28 mouse cellular contexts compared by ENCODE assay signal in the genomic region with DNA sequence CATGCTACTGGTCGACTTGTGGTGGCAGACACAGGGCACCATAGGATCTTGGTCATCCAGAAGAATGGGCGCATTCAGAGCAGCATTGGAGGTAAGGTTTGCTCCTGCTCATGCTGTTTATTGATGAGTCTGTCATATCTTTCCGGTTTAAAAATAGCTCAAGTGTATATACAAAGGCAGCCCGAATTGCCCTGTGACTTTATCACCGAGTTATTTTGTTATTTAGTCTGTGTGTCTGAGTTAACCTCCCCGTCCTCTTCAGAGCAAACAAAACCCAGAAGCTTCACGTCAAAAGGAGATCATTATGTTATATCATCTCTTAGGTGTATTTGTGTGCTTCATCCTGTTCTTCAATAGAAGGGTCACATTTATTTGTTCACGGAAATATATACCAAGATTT.
"Had no signal": no experiment of that assay in that cellular context is flagged by ENCODE, and none has a peak within 500 bp of the region (broad histone marks: within the 10 kb centered on the region; RNA-seq: fewer than 3 reads in every experiment).

No protein-coding gene starts in this region.

- H3K4me2 ChIP-seq: embryonic facial prominence, embryonic 12.5 days; embryonic facial prominence, embryonic 13.5 days; embryonic facial prominence, embryonic 15.5 days; forebrain, embryonic 12.5 days; forebrain, embryonic 13.5 days; forebrain, embryonic 15.5 days had no signal

- H3K4me3 ChIP-seq: embryonic facial prominence, embryonic 10.5 days; embryonic facial prominence, embryonic 12.5 days; embryonic facial prominence, embryonic 13.5 days; embryonic facial prominence, embryonic 15.5 days; erythroblast, embryonic 14.5 days; forebrain, embryonic 10.5 days; forebrain, embryonic 12.5 days; forebrain, embryonic 13.5 days; forebrain, embryonic 15.5 days; gastrocnemius, adult 2 months; heart, adult 2 months had no signal

- H3K9ac ChIP-seq: embryonic facial prominence, embryonic 12.5 days; embryonic facial prominence, embryonic 13.5 days; embryonic facial prominence, embryonic 15.5 days; forebrain, embryonic 12.5 days; forebrain, embryonic 13.5 days; forebrain, embryonic 15.5 days; forebrain, postnatal 0 days had no signal

- H3K27me3 ChIP-seq: embryonic facial prominence, embryonic 12.5 days; embryonic facial prominence, embryonic 13.5 days; embryonic facial prominence, embryonic 15.5 days; forebrain, embryonic 12.5 days; forebrain, embryonic 13.5 days; forebrain, embryonic 15.5 days had no signal

- H3K9me3 ChIP-seq: embryonic facial prominence, embryonic 10.5 days; embryonic facial prominence, embryonic 12.5 days; embryonic facial prominence, embryonic 13.5 days; embryonic facial prominence, embryonic 15.5 days; forebrain, embryonic 10.5 days; forebrain, embryonic 12.5 days; forebrain, embryonic 13.5 days; forebrain, embryonic 15.5 days had no signal

- ATAC-seq: forebrain, embryonic 13.5 days; forebrain, embryonic 14.5 days; forebrain, embryonic 15.5 days; forebrain, embryonic 16.5 days; forebrain, postnatal 0 days had no signal

- H3K27ac ChIP-seq: embryonic facial prominence, embryonic 10.5 days; embryonic facial prominence, embryonic 12.5 days; embryonic facial prominence, embryonic 13.5 days; embryonic facial prominence, embryonic 15.5 days; forebrain, embryonic 10.5 days; forebrain, embryonic 12.5 days; forebrain, embryonic 13.5 days; forebrain, embryonic 15.5 days; gastrocnemius, adult 2 months had no signal

- DNase-seq: cerebellum, adult 8-10 months; cerebellum, adult 9-10 months; cerebellum, adult 9-11 months; cerebellum, postnatal 10 days; cerebellum, postnatal 14 days; cerebellum, postnatal 25 days; cerebellum, postnatal 36 days; embryo, embryonic 11 days; forebrain, postnatal 0 days; gastrocnemius, adult 2 months; gastrocnemius, postnatal 10 days; gastrocnemius, postnatal 14 days; gastrocnemius, postnatal 25 days; gastrocnemius, postnatal 36 days; heart, adult 11 months; heart, adult 18-20 months; heart, adult 2 months had no signal

- H3K4me1 ChIP-seq: embryonic facial prominence, embryonic 10.5 days; embryonic facial prominence, embryonic 12.5 days; embryonic facial prominence, embryonic 13.5 days; embryonic facial prominence, embryonic 15.5 days; forebrain, embryonic 10.5 days had no signal
